Mouse (Mus musculus) ES-Bruce4 (cell line): ENCODE results near the gene Cubn.

ENCODE experiments used
- CTCF ChIP-seq: IDR thresholded peaks from one replicate; pipeline ENCODE4 v1.8.1; 2011; ENCODE audit warnings: low read depth, low read length
- EP300 ChIP-seq: IDR thresholded peaks from 2 replicates; pipeline ENCODE4 v1.6.1; 2011; ENCODE audit warnings: low read depth, low read length; ENCODE audit not compliant: insufficient read depth

DNA sequence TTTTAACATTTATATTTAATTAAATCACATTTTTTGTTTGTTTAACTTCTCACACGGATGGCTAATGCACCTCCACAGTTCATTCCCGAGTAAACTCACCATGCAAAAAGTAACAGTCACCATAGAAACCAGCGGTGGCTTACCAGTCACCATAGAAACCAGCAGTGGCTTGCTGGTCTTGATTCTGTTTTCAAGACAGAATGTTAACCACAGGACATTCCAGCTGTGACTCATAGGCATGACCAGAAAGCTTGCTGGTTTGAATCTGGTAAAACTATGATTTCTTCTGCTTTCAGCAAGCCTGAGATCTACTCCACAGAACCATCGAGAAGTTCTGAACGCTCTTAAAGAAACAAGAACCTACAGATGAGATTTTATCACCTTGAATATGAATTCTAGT lies 84.3 kb downstream of the Cubn start:
- TF ChIP-seq EP300 (no peak), CTCF (no peak)
